Mouse (Mus musculus) embryonic fibroblast, embryonic 13.5 days (primary cell): ENCODE results near the gene Rabggtb.

ENCODE experiments used
- CTCF ChIP-seq: IDR thresholded peaks from 2 replicates; pipeline ENCODE4 v1.5.1; 2011; ENCODE audit warnings: mild to moderate bottlenecking, control low read depth, low read length, moderate library complexity, borderline replicate concordance; ENCODE audit not compliant: insufficient read depth
- POLR2A ChIP-seq: IDR thresholded peaks from 2 replicates; pipeline ENCODE4 v1.6.1; 2011; ENCODE audit warnings: low read depth, mild to moderate bottlenecking, control low read depth, low read length, moderate library complexity

DNA sequence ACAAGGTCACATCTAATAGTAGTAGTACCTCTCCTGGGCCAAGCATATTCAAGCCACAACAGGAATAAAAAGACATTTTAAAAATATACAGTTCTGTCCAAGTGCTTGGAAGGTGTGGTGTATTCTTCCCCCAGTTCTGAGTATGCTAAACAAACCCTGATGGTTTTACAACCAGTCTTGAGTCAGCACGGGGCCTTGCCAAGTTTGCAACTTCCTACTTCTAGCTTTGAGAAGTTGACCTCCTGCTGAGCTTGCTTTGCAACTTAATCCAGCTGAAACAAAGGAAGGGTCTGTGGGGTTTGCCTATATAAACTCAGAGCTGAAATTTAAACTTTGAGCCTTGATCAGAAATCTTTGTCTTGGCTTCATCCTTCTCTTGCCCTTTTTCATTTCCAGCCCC, 4.4 kb upstream of the Rabggtb start:
- TF ChIP-seq POLR2A (no peak), CTCF (no peak)
